Mouse (Mus musculus) cortical plate, adult 2 months (tissue): Measurements from ENCODE around the gene Lmf1.

ENCODE experiments used
- CTCF ChIP-seq: fragments of 200-500 bp; IDR thresholded peaks from 2 replicates; pipeline ENCODE4 v1.5.1; 2011; ENCODE audit warnings: mild to moderate bottlenecking, control low read depth, low read length; ENCODE audit not compliant: insufficient read depth; ENCODE audit errors: extremely low read depth
- POLR2A ChIP-seq: fragments of 200-500 bp; IDR thresholded peaks from 2 replicates; pipeline ENCODE4 v1.6.1; 2011; ENCODE audit warnings: mild to moderate bottlenecking, low read length, control low read depth; ENCODE audit not compliant: insufficient read depth; ENCODE audit errors: extremely low read depth

DNA sequence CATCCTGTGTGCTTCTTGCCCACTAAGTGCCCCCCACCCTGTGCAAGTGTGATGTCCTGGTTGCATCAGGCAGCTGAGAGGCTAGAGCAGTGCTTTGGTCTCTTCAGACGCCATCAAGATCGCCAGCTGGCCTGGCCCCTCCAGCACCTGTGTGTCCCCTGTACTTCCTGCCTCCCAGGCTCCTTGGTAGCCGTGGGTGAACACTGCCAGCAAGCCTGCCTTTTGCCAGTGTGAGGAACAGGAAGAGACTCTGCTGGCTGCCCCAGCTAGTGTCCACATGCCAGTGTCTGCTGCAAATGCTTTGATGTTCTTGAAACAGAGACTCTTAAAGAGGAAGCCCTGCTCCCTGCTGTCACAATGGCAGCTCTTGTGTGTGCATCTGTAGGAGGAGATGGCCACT is 18.7 kb downstream of the Lmf1 start:
- TF ChIP-seq POLR2A (no peak), CTCF (no peak)
